Mouse (Mus musculus) midbrain, embryonic 15.5 days (tissue): ENCODE results near the gene Drc7. TPM values are rescaled to one million over a fixed set of nuclear protein-coding genes. Genes with fewer than 3 reads are reported as not detected.
"Not testable (repeated sequence)": the region's sequence is repeated elsewhere in the genome, so short reads cannot be mapped to it uniquely, and the experiment has no call there.

ENCODE experiments used
- ATAC-seq: fragments of 200-750 bp; cut with Nextera tagmentation; replicated peaks from 2 replicates; pipeline ENCODE4 v1.8.0; 2017; ENCODE audit warnings: moderate TSS enrichment
- H3K27ac ChIP-seq: fragments of 300-500 bp; sonication (generic); 2 replicates; pipeline ENCODE4 v1.5.1; 2015; ENCODE audit warnings: mild to moderate bottlenecking, inconsistent platforms
- H3K27me3 ChIP-seq: fragments of 300-500 bp; sonication (generic); replicated peaks from 2 replicates; pipeline ENCODE4 v1.6.1; 2015; ENCODE audit warnings: inconsistent platforms
- H3K36me3 ChIP-seq: fragments of 300-500 bp; sonication (generic); replicated peaks from 2 replicates; pipeline ENCODE4 v1.6.1; 2015; ENCODE audit warnings: inconsistent platforms
- H3K4me1 ChIP-seq: fragments of 300-500 bp; sonication (generic); 2 replicates; pipeline ENCODE4 v1.6.1; 2015; ENCODE audit warnings: inconsistent platforms
- H3K4me2 ChIP-seq: fragments of 300-500 bp; sonication (generic); 2 replicates; pipeline ENCODE4 v1.6.1; 2015; ENCODE audit warnings: inconsistent platforms, mild to moderate bottlenecking, moderate library complexity
- H3K4me3 ChIP-seq: fragments of 300-500 bp; sonication (generic); 2 replicates; pipeline ENCODE4 v1.5.1; 2015; ENCODE audit warnings: mild to moderate bottlenecking, inconsistent platforms
- H3K9ac ChIP-seq: fragments of 300-500 bp; sonication (generic); 2 replicates; pipeline ENCODE4 v1.6.1; 2015; ENCODE audit warnings: mild to moderate bottlenecking, inconsistent platforms
- H3K9me3 ChIP-seq: fragments of 300-500 bp; sonication (generic); 2 replicates; pipeline ENCODE4 v1.6.1; 2016; ENCODE audit warnings: inconsistent platforms
- WGBS: fragments of 180-500 bp; shearing (Covaris S2); methylation state at CpG from one replicate; pipeline ENCODE4 v1.1.7; 2015; ENCODE audit warnings: mixed read lengths; 5-methylcytosine and 5-hydroxymethylcytosine counted together
- polyA plus RNA-seq: library from polyadenylated mRNA; unstranded; fragments of >200 nt; fragmentation: Nextera tagmentation; extraction: Ambion mirVana; gene quantifications from 2 replicates; pipeline ENCODE4 v1.2.1, GENCODE M21; 2015

Drc7 gene
- polyA plus RNA-seq, result 1.5 and 1.9 TPM in 2 replicates

- Histone ChIP-seq H3K27ac (no peak within 1 kb of the TSS), H3K4me1 (no peaks in the 10 kb centered on the region), H3K4me3 (no peak within 1 kb of the TSS), H3K4me2 (peak within 1 kb of the TSS; percentile 5; the same call in 1 of the 2 replicates), H3K9ac (no peak within 1 kb of the TSS), H3K9me3 (no peaks in the 10 kb centered on the region), H3K36me3 (no peaks in the 10 kb centered on the region), H3K27me3 (no peaks in the 10 kb centered on the region)
- 19% methylated on average over 2 of the region's 2 CpGs for WGBS
- peak; percentile 90 for ATAC-seq
These were observed at the start of gene Drc7 for GRCm38 (mm10) chr8:95054927-95055510. Gene Drc7 (plus strand): TSS chr8:95055103.

- Histone ChIP-seq H3K4me1 (no peaks in the 10 kb centered on the region), H3K36me3 (peaks cover 67% of the 10 kb centered on the region)
- 88% methylated on average over 15 of the region's 15 CpGs for WGBS
These were observed 42.4 kb upstream of the Drc7 start for GRCm38 (mm10) chr8:95012442-95012919.

GRCm38 (mm10) chr8:95015866-95016265 is 39.0 kb upstream of the Drc7 start:
- no peaks in the 10 kb centered on the region for H3K4me1 ChIP-seq
- 74% methylated on average over 4 of the region's 4 CpGs for WGBS
- no peaks in the 10 kb centered on the region for H3K27me3 ChIP-seq
- H3K27ac ChIP-seq, result no peak overlapping the region
- no peak overlapping the region for H3K4me3 ChIP-seq
- H3K9ac ChIP-seq, result no peak overlapping the region
- ATAC-seq, result peak; percentile 12; the same call in 1 of the 2 replicates
- H3K9me3 ChIP-seq, result no peaks in the 10 kb centered on the region
- peaks cover 38% of the 10 kb centered on the region for H3K36me3 ChIP-seq
- no peak overlapping the region for H3K4me2 ChIP-seq

More at GRCm38 (mm10) chr8:95012442-95012919, 42.4 kb upstream of the Drc7 start:
- ATAC-seq, result no peak
- H3K4me2 ChIP-seq, result no peak overlapping the region
- H3K4me3 ChIP-seq, result no peak overlapping the region
- H3K27me3 ChIP-seq, result no peaks in the 10 kb centered on the region
- no peaks in the 10 kb centered on the region for H3K9me3 ChIP-seq
- H3K27ac ChIP-seq, result no peak overlapping the region
- H3K9ac ChIP-seq, result no peak overlapping the region

GRCm38 (mm10) chr8:95016684-95017083 is 38.2 kb upstream of the Drc7 start:
- Histone ChIP-seq H3K9me3 (no peaks in the 10 kb centered on the region), H3K4me2 (no peak overlapping the region), H3K9ac (no peak overlapping the region), H3K4me1 (no peaks in the 10 kb centered on the region), H3K36me3 (peaks cover 30% of the 10 kb centered on the region), H3K27ac (0 out of 2 replicates have a peak overlapping the region, but pooled peaks have one; percentile 9), H3K4me3 (no peak overlapping the region), H3K27me3 (no peaks in the 10 kb centered on the region)
- 0 out of 2 replicates have a peak, but pooled peaks have one; percentile 12 for ATAC-seq
- 43% methylated on average over 4 of the region's 4 CpGs for WGBS

- Histone ChIP-seq H3K9ac (no peak within 1 kb of the TSS), H3K27me3 (no peaks in the 10 kb centered on the region), H3K9me3 (no peaks in the 10 kb centered on the region), H3K4me2 (no peak within 1 kb of the TSS), H3K36me3 (peaks cover 23% of the 10 kb centered on the region), H3K27ac (0 out of 2 replicates have a peak within 1 kb of the TSS, but pooled peaks have one; percentile 18), H3K4me3 (no peak within 1 kb of the TSS), H3K4me1 (no peaks in the 10 kb centered on the region)
- 0 out of 2 replicates have a peak, but pooled peaks have one; percentile 12 for ATAC-seq
- 84% methylated on average over 11 of the region's 11 CpGs for WGBS
These were observed 37.5 kb upstream of the Drc7 start, which contains the start of gene Adgrg3 for GRCm38 (mm10) chr8:95017451-95017850. Gene Adgrg3 (plus strand): TSS chr8:95017692.

- no peak overlapping the region for H3K4me2 ChIP-seq
- H3K9ac ChIP-seq, result no peak overlapping the region
- WGBS, result 87% methylated on average over 9 of the region's 9 CpGs
- no peak overlapping the region for H3K4me3 ChIP-seq
- no peak overlapping the region for H3K27ac ChIP-seq
- no peaks in the 10 kb centered on the region for H3K9me3 ChIP-seq
- no peaks in the 10 kb centered on the region for H3K27me3 ChIP-seq
- peaks cover 16% of the 10 kb centered on the region for H3K36me3 ChIP-seq
- H3K4me1 ChIP-seq, result no peaks in the 10 kb centered on the region
- ATAC-seq, result no peak
These were observed 36.8 kb upstream of the Drc7 start for GRCm38 (mm10) chr8:95017969-95018635.

- Histone ChIP-seq H3K27me3 (no peaks in the 10 kb centered on the region), H3K9ac (no peak overlapping the region), H3K9me3 (no peaks in the 10 kb centered on the region), H3K36me3 (no peaks in the 10 kb centered on the region), H3K4me1 (no peaks in the 10 kb centered on the region), H3K27ac (no peak overlapping the region), H3K4me2 (no peak overlapping the region), H3K4me3 (no peak overlapping the region)
- no peak for ATAC-seq
- 73% methylated on average over 12 of the region's 12 CpGs for WGBS
These were observed 34.6 kb upstream of the Drc7 start for GRCm38 (mm10) chr8:95020293-95020777.

GRCm38 (mm10) chr8:95020821-95021220 is 34.1 kb upstream of the Drc7 start:
- H3K9ac ChIP-seq, result no peak overlapping the region
- H3K27me3 ChIP-seq, result no peaks in the 10 kb centered on the region
- H3K4me1 ChIP-seq, result no peaks in the 10 kb centered on the region
- H3K27ac ChIP-seq, result no peak overlapping the region
- H3K9me3 ChIP-seq, result no peaks in the 10 kb centered on the region
- no peaks in the 10 kb centered on the region for H3K36me3 ChIP-seq
- 90% methylated on average over 10 of the region's 10 CpGs for WGBS
- ATAC-seq, result no peak
- H3K4me2 ChIP-seq, result no peak overlapping the region
- no peak overlapping the region for H3K4me3 ChIP-seq

GRCm38 (mm10) chr8:95023201-95023600 is 31.7 kb upstream of the Drc7 start:
- no peak for ATAC-seq
- WGBS, result 15% methylated on average over 8 of the region's 8 CpGs
- no peaks in the 10 kb centered on the region for H3K36me3 ChIP-seq
- H3K4me1 ChIP-seq, result no peaks in the 10 kb centered on the region
- no peak overlapping the region for H3K4me2 ChIP-seq
- H3K9me3 ChIP-seq, result no peaks in the 10 kb centered on the region
- no peak overlapping the region for H3K4me3 ChIP-seq
- H3K27ac ChIP-seq, result no peak overlapping the region
- no peaks in the 10 kb centered on the region for H3K27me3 ChIP-seq
- no peak overlapping the region for H3K9ac ChIP-seq

GRCm38 (mm10) chr8:95024387-95024786 is 30.5 kb upstream of the Drc7 start:
- Histone ChIP-seq H3K4me1 (no peaks in the 10 kb centered on the region), H3K4me2 (no peak overlapping the region), H3K4me3 (no peak overlapping the region), H3K27ac (no peak overlapping the region), H3K36me3 (no peaks in the 10 kb centered on the region), H3K9me3 (no peaks in the 10 kb centered on the region), H3K9ac (no peak overlapping the region), H3K27me3 (no peaks in the 10 kb centered on the region)
- 72% methylated on average over 4 of the region's 4 CpGs for WGBS
- ATAC-seq, result no peak

- Histone ChIP-seq H3K36me3 (no peaks in the 10 kb centered on the region), H3K27ac (no peak overlapping the region), H3K4me3 (no peak overlapping the region), H3K9ac (no peak overlapping the region), H3K9me3 (no peaks in the 10 kb centered on the region), H3K4me1 (no peaks in the 10 kb centered on the region), H3K4me2 (no peak overlapping the region), H3K27me3 (no peaks in the 10 kb centered on the region)
- ATAC-seq, result no peak
- 70% methylated on average over 2 of the region's 2 CpGs for WGBS
These were observed 29.5 kb upstream of the Drc7 start for GRCm38 (mm10) chr8:95025421-95025820.

- H3K4me2 ChIP-seq, H3K4me1 ChIP-seq, H3K27ac ChIP-seq, ATAC-seq, H3K4me3 ChIP-seq, H3K27me3 ChIP-seq, H3K9ac ChIP-seq, H3K9me3 ChIP-seq, H3K36me3 ChIP-seq: not testable (repeated sequence)
- 56% methylated on average over 7 of the region's 7 CpGs for WGBS
These were observed 26.5 kb upstream of the Drc7 start for GRCm38 (mm10) chr8:95028391-95028790.
